Mouse (Mus musculus) kidney, postnatal 0 days (tissue): ENCODE measurements around the gene Lrrfip1. TPM values are rescaled to one million over a fixed set of nuclear protein-coding genes. Genes with fewer than 3 reads are reported as not detected.

Source experiments
- ATAC-seq: fragments of 200-750 bp; cut with Nextera tagmentation; replicated peaks from 2 replicates; pipeline ENCODE4 v1.8.0; 2017; ENCODE audit warnings: low read depth, moderate number of reproducible peaks, moderate TSS enrichment, moderate library complexity; ENCODE audit not compliant: low FRiP score
- DNase-seq: peaks from one replicate; pipeline ENCODE4 v3.0.0-alpha.2; 2016; ENCODE audit warnings: low spot score
- H3K27ac ChIP-seq: fragments of 300-500 bp; sonication (generic); 2 replicates; pipeline ENCODE4 v1.5.1; 2014; ENCODE audit warnings: mild to moderate bottlenecking
- H3K27me3 ChIP-seq: fragments of 300-500 bp; sonication (generic); 2 replicates; pipeline ENCODE4 v1.6.1; 2014; ENCODE audit warnings: low read length, mixed read lengths; ENCODE audit not compliant: insufficient read depth
- H3K36me3 ChIP-seq: fragments of 300-500 bp; sonication (generic); 2 replicates; pipeline ENCODE4 v1.6.1; 2014; ENCODE audit warnings: low read length, mixed read lengths; ENCODE audit not compliant: insufficient read depth
- H3K4me1 ChIP-seq: fragments of 300-500 bp; sonication (generic); replicated peaks from 2 replicates; pipeline ENCODE4 v1.6.1; 2014; ENCODE audit warnings: antibody characterized with exemption, low read length, mixed read lengths; ENCODE audit not compliant: insufficient read depth
- H3K4me2 ChIP-seq: fragments of 300-500 bp; sonication (generic); 2 replicates; pipeline ENCODE4 v1.6.1; 2014; ENCODE audit warnings: mild to moderate bottlenecking, low read length, moderate library complexity, mixed read lengths
- H3K4me3 ChIP-seq: fragments of 300-500 bp; sonication (generic); replicated peaks from 2 replicates; pipeline ENCODE4 v1.5.1; 2014; ENCODE audit warnings: low read depth, low read length
- H3K9ac ChIP-seq: fragments of 300-500 bp; sonication (generic); 2 replicates; pipeline ENCODE4 v1.6.1; 2014; ENCODE audit warnings: low read depth, low read length
- H3K9me3 ChIP-seq: fragments of 300-500 bp; sonication (generic); replicated peaks from 2 replicates; pipeline ENCODE4 v1.6.1; 2016; ENCODE audit warnings: low read length, inconsistent platforms, mixed read lengths
- CTCF ChIP-seq: IDR thresholded peaks from 2 replicates; pipeline ENCODE4 v1.5.1; 2016; ENCODE audit warnings: antibody characterized with exemption, low read depth, mild to moderate bottlenecking, moderate library complexity
- WGBS: fragments of 180-500 bp; shearing (Covaris S2); extraction: QIAGEN DNeasy Blood & Tissue Kit; methylation state at CpG from one replicate; pipeline ENCODE4 v1.1.7; 2014; 5-methylcytosine and 5-hydroxymethylcytosine counted together
- polyA plus RNA-seq: library from polyadenylated mRNA; unstranded; fragments of >200 nt; fragmentation: Nextera tagmentation; extraction: Ambion mirVana; gene quantifications from 2 replicates; pipeline ENCODE4 v1.2.1, GENCODE M21; 2015

Lrrfip1 gene
- polyA plus RNA-seq, 1 experiment from 2014 or later: 46.3 TPM

DNA sequence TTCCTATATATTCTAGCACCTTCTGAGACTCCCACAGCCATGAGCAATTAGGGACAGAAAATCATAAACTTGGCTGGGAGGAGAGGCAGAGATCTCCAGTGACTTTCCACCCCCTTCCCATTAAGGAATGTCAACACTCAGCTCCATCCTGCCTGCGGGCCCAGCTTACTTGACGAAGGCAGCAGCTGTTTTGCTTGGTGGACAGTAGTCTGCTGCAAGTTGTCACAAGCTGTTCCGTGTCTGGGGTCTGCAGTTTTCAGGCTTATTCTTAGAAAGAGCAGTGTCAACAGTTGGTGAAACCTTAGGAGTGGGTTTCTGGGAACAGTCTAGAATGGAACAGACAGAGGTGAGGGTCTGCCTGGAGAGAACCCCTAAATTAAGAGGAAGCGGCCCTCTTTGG, 62.6 kb downstream of the Lrrfip1 start:
- peak; percentile 79 for DNase-seq
- peaks cover 14% of the 10 kb centered on the region for H3K4me1 ChIP-seq
- no peak for ATAC-seq

GRCm38 (mm10) chr1:91062363-91062762, 63.8 kb downstream of the Lrrfip1 start:
- DNase-seq (peak; percentile 69), ATAC-seq (no peak)
- no peaks in the 10 kb centered on the region for H3K9me3 ChIP-seq
- peaks cover 13% of the 10 kb centered on the region for H3K4me1 ChIP-seq
- H3K4me2 ChIP-seq: no peak overlapping the region
- H3K4me3 ChIP-seq: no peak overlapping the region
- no peaks in the 10 kb centered on the region for H3K27me3 ChIP-seq
- no peaks in the 10 kb centered on the region for H3K36me3 ChIP-seq
- H3K9ac ChIP-seq: no peak overlapping the region
- 29% methylated on average over 5 of the region's 5 CpGs for WGBS
- H3K27ac ChIP-seq: peak overlapping the region; percentile 54
- TF ChIP-seq CTCF: no peak

More for the DNA sequence above, 62.6 kb downstream of the Lrrfip1 start:
- Histone ChIP-seq H3K27me3 (no peaks in the 10 kb centered on the region), H3K4me3 (no peak overlapping the region), H3K36me3 (no peaks in the 10 kb centered on the region), H3K27ac (0 out of 2 replicates have a peak overlapping the region, but pooled peaks have one; percentile 54), H3K4me2 (no peak overlapping the region), H3K9me3 (no peaks in the 10 kb centered on the region), H3K9ac (no peak overlapping the region)
- 47% methylated on average over 4 of the region's 4 CpGs for WGBS
- no peak for TF ChIP-seq CTCF

DNA sequence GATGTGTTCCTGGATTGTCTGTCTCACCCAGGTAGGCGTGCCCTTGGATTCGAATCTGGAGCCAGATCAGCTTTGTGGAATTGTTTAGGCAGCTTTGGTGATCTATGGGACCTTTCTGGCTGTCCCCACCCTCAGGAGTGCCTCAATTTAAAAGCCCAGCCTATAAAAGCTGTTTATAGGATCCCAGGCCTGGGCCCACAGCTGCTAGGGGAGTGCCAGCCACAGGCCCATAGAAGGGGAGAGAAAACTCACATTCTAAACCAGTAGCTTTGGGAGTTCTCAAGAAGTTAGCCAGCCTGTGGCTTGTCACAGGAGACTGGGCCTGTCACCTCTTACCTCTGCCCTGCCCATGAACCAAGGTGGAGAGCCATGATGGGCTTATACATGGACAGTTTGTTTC, 65.5 kb downstream of the Lrrfip1 start:
- Histone ChIP-seq H3K36me3 (no peaks in the 10 kb centered on the region), H3K9me3 (no peaks in the 10 kb centered on the region), H3K4me2 (no peak overlapping the region), H3K4me3 (no peak overlapping the region), H3K4me1 (peaks cover 13% of the 10 kb centered on the region), H3K27me3 (no peaks in the 10 kb centered on the region), H3K9ac (no peak overlapping the region), H3K27ac (no peak overlapping the region)
- 87% methylated on average over 2 of the region's 2 CpGs for WGBS
- TF ChIP-seq CTCF: no peak
- ATAC-seq (no peak), DNase-seq (no peak)

- no peaks in the 10 kb centered on the region for H3K27me3 ChIP-seq
- no peaks in the 10 kb centered on the region for H3K9me3 ChIP-seq
- DNase-seq (no peak), ATAC-seq (no peak)
- TF ChIP-seq CTCF: no peak
- H3K4me2 ChIP-seq: no peak overlapping the region
- H3K9ac ChIP-seq: no peak overlapping the region
- no peak overlapping the region for H3K27ac ChIP-seq
- no peaks in the 10 kb centered on the region for H3K36me3 ChIP-seq
- H3K4me1 ChIP-seq: peaks cover 13% of the 10 kb centered on the region
- H3K4me3 ChIP-seq: no peak overlapping the region
- WGBS: 72% methylated on average over 11 of the region's 11 CpGs
Observed at GRCm38 (mm10) chr1:91064903-91065525, 66.5 kb downstream of the Lrrfip1 start.

DNA sequence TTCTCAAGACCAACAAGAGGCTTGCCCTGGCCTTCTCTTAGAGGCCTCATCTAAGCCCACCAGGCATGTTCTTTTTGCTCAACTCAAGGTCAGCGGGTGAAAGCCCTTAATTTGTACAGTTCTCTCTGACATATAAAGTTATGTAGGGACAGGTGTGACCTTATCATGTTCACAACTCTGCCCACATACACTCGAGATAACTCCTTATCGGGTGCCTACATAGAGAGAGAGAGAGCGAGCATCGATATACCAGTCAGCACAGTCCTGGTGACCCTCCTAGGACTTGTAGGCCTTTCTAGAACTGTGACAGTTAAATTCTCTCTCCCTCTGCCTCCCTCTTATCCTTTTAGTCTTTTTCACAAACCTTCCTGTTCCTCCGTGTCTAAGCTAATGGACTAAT, 67.5 kb downstream of the Lrrfip1 start:
- Histone ChIP-seq H3K9ac (no peak overlapping the region), H3K4me3 (no peak overlapping the region), H3K27me3 (no peaks in the 10 kb centered on the region), H3K27ac (no peak overlapping the region), H3K4me2 (no peak overlapping the region), H3K36me3 (no peaks in the 10 kb centered on the region), H3K4me1 (peaks cover 13% of the 10 kb centered on the region), H3K9me3 (no peaks in the 10 kb centered on the region)
- ATAC-seq (no peak), DNase-seq (no peak)
- WGBS: 93% methylated on average over 6 of the region's 6 CpGs
- TF ChIP-seq CTCF: no peak

DNA sequence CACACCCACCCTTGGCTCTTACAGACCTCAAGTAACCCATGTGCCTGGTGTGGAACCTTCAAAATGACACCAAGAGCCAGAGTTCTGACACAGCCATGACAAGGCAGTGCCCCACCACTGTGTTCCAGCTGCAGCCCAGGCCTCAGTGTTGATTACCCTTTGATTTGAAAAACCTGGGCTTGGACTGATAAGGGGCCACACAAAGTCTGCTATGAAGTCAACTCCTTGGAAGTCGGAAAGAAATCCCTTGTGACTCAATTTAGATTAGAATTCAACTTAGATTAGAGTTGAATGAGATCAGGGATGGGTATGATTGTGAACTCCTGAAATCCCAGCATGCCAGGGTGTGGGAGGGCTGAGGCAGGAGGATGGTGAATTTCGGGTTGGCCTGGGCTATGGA, 68.1 kb downstream of the Lrrfip1 start:
- no peak overlapping the region for H3K4me3 ChIP-seq
- ATAC-seq: no peak
- no peak for TF ChIP-seq CTCF
- no peak overlapping the region for H3K9ac ChIP-seq
- H3K4me1 ChIP-seq: peaks cover 8% of the 10 kb centered on the region
- H3K9me3 ChIP-seq: no peaks in the 10 kb centered on the region
- no peak overlapping the region for H3K27ac ChIP-seq
- no peak for DNase-seq
- 0 out of 2 replicates have a peak, but pooled peaks cover 4% of the 10 kb centered on the region for H3K36me3 ChIP-seq
- WGBS: 89% methylated on average over 2 of the region's 2 CpGs
- no peaks in the 10 kb centered on the region for H3K27me3 ChIP-seq
- no peak overlapping the region for H3K4me2 ChIP-seq

DNA sequence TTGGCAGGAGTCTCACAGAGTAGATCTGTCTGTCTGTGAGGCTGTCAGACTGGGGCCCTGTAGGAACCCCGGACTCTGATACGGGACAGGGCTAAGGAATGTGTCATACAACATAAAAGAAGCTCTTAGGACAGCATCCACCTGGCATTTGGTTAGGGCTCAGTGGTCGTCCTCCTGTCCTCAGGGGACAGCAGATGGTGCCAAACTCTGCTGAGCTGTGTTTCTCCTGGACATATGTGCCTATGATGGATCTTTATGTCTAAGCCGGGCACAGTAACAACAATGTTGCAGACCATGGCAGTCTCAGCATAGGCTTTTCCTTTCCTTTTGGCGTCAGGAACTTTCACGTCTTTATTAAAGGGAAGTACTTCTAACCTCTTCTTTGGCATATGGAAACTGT, 69.2 kb downstream of the Lrrfip1 start:
- 54% methylated on average over 6 of the region's 6 CpGs for WGBS
- Histone ChIP-seq H3K9ac (no peak overlapping the region), H3K4me1 (no peaks in the 10 kb centered on the region), H3K27me3 (no peaks in the 10 kb centered on the region), H3K27ac (no peak overlapping the region), H3K36me3 (0 out of 2 replicates have a peak, but pooled peaks cover 4% of the 10 kb centered on the region), H3K9me3 (no peaks in the 10 kb centered on the region), H3K4me2 (no peak overlapping the region), H3K4me3 (no peak overlapping the region)
- TF ChIP-seq CTCF: no peak
- ATAC-seq (no peak), DNase-seq (no peak)
